Mouse (Mus musculus) kidney, postnatal 36 days (tissue): ENCODE measurements around the gene Tenm4.
A peak's percentile ranks its signal among the peaks of the same experiment; 100 is the strongest.
"Not testable (repeated sequence)": the region's sequence is repeated elsewhere in the genome, so short reads cannot be mapped to it uniquely, and the experiment has no call there.

Source experiments
- DNase-seq, 2 experiments: peaks; one replicate each; pipeline ENCODE4 v3.0.0; 2021 to 2022; ENCODE audit warnings: mixed read lengths in 2 of 2

The Tenm4 gene

GRCm38 (mm10) chr7:96915452-96916105 lies 744.5 kb downstream of the Tenm4 start:
- DNase-seq, result peak; percentile 63 to 67

GRCm38 (mm10) chr7:96920447-96921095 lies 749.5 kb downstream of the Tenm4 start:
- no peak for DNase-seq

GRCm38 (mm10) chr7:96922927-96923326 lies 751.9 kb downstream of the Tenm4 start:
- DNase-seq, result no peak

- no peak for DNase-seq
Measured at GRCm38 (mm10) chr7:96943715-96944377, 772.8 kb downstream of the Tenm4 start.

- DNase-seq, result not testable (repeated sequence)
Measured at GRCm38 (mm10) chr7:96946501-96946900, 775.5 kb downstream of the Tenm4 start.

- peak; percentile 92 to 95 for DNase-seq
Measured at GRCm38 (mm10) chr7:96951281-96952051, 780.4 kb downstream of the Tenm4 start, which contains the start of gene Nars2. TSS of gene Nars2 (plus strand) at chr7:96951505.

- peak; percentile 7 to 21 for DNase-seq
Measured at GRCm38 (mm10) chr7:96952094-96952493, 781.0 kb downstream of the Tenm4 start.

GRCm38 (mm10) chr7:96959168-96959567 lies 788.1 kb downstream of the Tenm4 start:
- DNase-seq, result no peak
